Mouse (Mus musculus): ENCODE measurements around the gene Rarres1. TPM values are rescaled to one million over a fixed set of nuclear protein-coding genes. Genes with fewer than 3 reads are reported as not detected.

Rarres1 gene
- polyA plus RNA-seq, 1 experiment: not detected

DNA sequence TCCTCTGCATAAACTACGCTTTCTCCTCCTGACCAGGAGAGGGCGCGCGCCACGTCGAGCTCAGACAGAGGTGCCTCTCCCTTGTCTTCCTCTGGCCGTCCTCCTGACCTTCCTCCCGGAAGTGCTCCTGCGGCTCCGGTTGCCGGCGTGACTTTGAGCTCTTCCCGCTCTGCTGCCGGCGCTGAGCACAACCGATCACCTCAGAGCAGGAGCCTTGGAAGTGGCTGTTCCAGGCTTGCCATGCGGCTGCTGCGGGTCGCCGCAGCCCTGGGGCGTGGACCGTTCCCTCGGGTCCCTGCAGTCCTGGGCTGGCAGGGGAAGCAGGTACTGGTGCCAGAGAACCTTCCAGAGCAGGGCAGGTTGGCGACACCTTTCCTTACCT lies 85.3 kb downstream of the Rarres1 start, which contains the start of gene Gfm1:
Gene Gfm1, plus strand, starts transcription at position 98 of the 382 bp plus-strand sequence.
- Histone ChIP-seq H3K4me1 (ENCODE audit: control insufficient read depth, insufficient read depth, low read length) (peaks cover 3% of the 10 kb centered on the region; the same call in 1 of the 2 replicates), H3K4me3 (ENCODE audit: insufficient read depth, low read length) (peak within 1 kb of the TSS; percentile 100), H3K27ac (ENCODE audit: insufficient read depth, low read depth, low read length) (no peak within 1 kb of the TSS)
- TF ChIP-seq POLR2A (IDR thresholded peaks at IDR 0.05; ENCODE audit: borderline replicate concordance, low read depth, low read length): no peak
- TF ChIP-seq CTCF (IDR thresholded peaks at IDR 0.05; ENCODE audit: low read depth, low read length): peak; percentile 71

DNA sequence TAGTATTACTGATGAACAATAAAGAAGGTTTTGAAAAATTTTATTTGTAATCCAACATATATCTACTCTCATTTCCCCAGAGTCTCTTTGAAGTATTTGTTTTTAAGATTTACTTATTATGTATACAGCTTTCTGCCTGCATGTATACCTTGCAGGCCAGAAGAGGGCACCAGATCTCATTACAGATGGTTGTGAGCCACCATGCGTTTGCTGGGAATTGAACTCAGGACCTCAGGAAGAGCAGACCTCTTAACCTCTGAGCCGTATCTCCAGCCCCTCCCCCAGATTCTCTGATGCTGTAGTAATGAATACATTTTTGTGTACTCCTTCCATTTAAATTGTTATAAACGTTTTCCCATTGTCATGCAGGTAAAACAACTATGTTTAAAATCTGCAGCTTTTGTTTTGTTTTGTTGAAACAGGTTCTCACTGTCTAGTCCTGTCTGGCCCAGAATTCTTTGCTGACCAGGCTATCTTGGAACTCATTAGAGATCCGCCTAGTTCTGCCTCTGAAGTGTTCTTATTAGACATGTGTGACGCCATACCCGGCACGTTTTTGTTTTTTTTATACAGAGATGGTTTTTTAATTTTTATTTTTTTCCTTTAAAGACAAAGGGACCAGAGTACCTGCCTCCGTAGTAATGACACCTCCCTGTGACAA lies 85.9 kb downstream of the Rarres1 start:
- Histone ChIP-seq H3K27ac (ENCODE audit: insufficient read depth, low read depth, low read length) (no peak overlapping the region), H3K4me1 (ENCODE audit: control insufficient read depth, insufficient read depth, low read length) (peaks cover 3% of the 10 kb centered on the region; the same call in 1 of the 2 replicates), H3K4me3 (ENCODE audit: insufficient read depth, low read length) (peak overlapping the region; percentile 100; the same call in 1 of the 2 replicates)
- no peak for TF ChIP-seq CTCF (IDR thresholded peaks at IDR 0.05; ENCODE audit: low read depth, low read length)
- no peak for TF ChIP-seq POLR2A (IDR thresholded peaks at IDR 0.05; ENCODE audit: borderline replicate concordance, low read depth, low read length)

Other genes starting within 250 kb of the Rarres1 start
- 1.2 TPM in 1 of 2 replicates, not detected in the other for gene Mlf1, start 141.4 kb downstream of the Rarres1 start, polyA plus RNA-seq (2012; ENCODE audit: insufficient read depth, insufficient read length, missing spikeins)
- gene Gm17402, start 140.4 kb downstream of the Rarres1 start, polyA plus RNA-seq (2012; ENCODE audit: insufficient read depth, insufficient read length, missing spikeins): not detected in 2 replicates
- gene Gfm1, start 85.4 kb downstream of the Rarres1 start, polyA plus RNA-seq (2012; ENCODE audit: insufficient read depth, insufficient read length, missing spikeins): 22.9 and 29.3 TPM in 2 replicates
- 38.3 and 49.1 TPM in 2 replicates for gene Lxn, start 51.6 kb downstream of the Rarres1 start, polyA plus RNA-seq (2012; ENCODE audit: insufficient read depth, insufficient read length, missing spikeins)
- gene Mfsd1, start 67.2 kb upstream of the Rarres1 start, polyA plus RNA-seq (2012; ENCODE audit: insufficient read depth, insufficient read length, missing spikeins): 231 and 232 TPM in 2 replicates